Mouse (Mus musculus) CD4-positive naive resting alpha-beta T cell, adult 76 days (primary cell): ENCODE data around the gene Olfr715b. TPM values are rescaled to one million over a fixed set of nuclear protein-coding genes. Genes with fewer than 3 reads are reported as not detected.

Experiments used
- total RNA-seq: library from RNA; stranded (reverse); gene quantifications from one replicate; pipeline ENCODE4 v1.2.4, GENCODE M21; 2023

Gene Olfr715b
- not detected for total RNA-seq

GRCm38 (mm10) chr7:107110269-107110668, at the start of gene Olfr715b:
Gene Olfr715b, minus strand, starts transcription at chr7:107110369.

GRCm38 (mm10) chr7:107138027-107138426, 27.9 kb upstream of the Olfr715b start, which contains the start of gene Olfr716:
Gene Olfr716, plus strand, starts transcription at chr7:107138327.

GRCm38 (mm10) chr7:107130983-107131382, 20.8 kb upstream of the Olfr715b start, which contains the start of gene Olfr715:
Gene Olfr715, minus strand, starts transcription at chr7:107131083.

GRCm38 (mm10) chr7:107092920-107093319, 17.2 kb downstream of the Olfr715b start, which contains the start of gene Olfr17:
Gene Olfr17, plus strand, starts transcription at chr7:107093220.

GRCm38 (mm10) chr7:107070681-107071080, 39.5 kb downstream of the Olfr715b start, which contains the start of gene Olfr714:
Gene Olfr714, plus strand, starts transcription at chr7:107070981.

Other genes starting within 250 kb of the Olfr715b start
- gene Olfr704, start 247.2 kb downstream of the Olfr715b start, total RNA-seq: not detected
- not detected for gene Olfr705, start 233.5 kb downstream of the Olfr715b start, total RNA-seq
- not detected for gene Olfr706, start 222.2 kb downstream of the Olfr715b start, total RNA-seq
- not detected for gene Olfr707, start 209.1 kb downstream of the Olfr715b start, total RNA-seq
- not detected for gene Olfr1532-ps1, start 202.4 kb downstream of the Olfr715b start, total RNA-seq
- not detected for gene Olfr709-ps1, start 178.2 kb downstream of the Olfr715b start, total RNA-seq
- not detected for gene Olfr710, start 162.1 kb downstream of the Olfr715b start, total RNA-seq
- gene Olfr6, start 146.4 kb downstream of the Olfr715b start, total RNA-seq: not detected
- not detected for gene Olfr711, start 134.9 kb downstream of the Olfr715b start, total RNA-seq
- gene Olfr2, start 104.3 kb downstream of the Olfr715b start, total RNA-seq: not detected
- gene Olfr713, start 79.2 kb downstream of the Olfr715b start, total RNA-seq: not detected
- not detected for gene Olfr714, start 39.4 kb downstream of the Olfr715b start, total RNA-seq
- gene Olfr17, start 17.1 kb downstream of the Olfr715b start, total RNA-seq: not detected
- not detected for gene Olfr715, start 20.7 kb upstream of the Olfr715b start, total RNA-seq
- gene Olfr716, start 28.0 kb upstream of the Olfr715b start, total RNA-seq: not detected
- gene Nlrp14, start 56.6 kb upstream of the Olfr715b start, total RNA-seq: not detected
- not detected for gene Rbmxl2, start 99.1 kb upstream of the Olfr715b start, total RNA-seq